Mouse (Mus musculus) liver, embryonic 14.5 days (tissue): Measurements from ENCODE around the gene Unc80. TPM values are rescaled to one million over a fixed set of nuclear protein-coding genes. Genes with fewer than 3 reads are reported as not detected.
"Not testable (repeated sequence)": the region's sequence is repeated elsewhere in the genome, so short reads cannot be mapped to it uniquely, and the experiment has no call there.

Experiments
- ATAC-seq: fragments of 200-750 bp; cut with Nextera tagmentation; 2 replicates; pipeline ENCODE4 v1.8.0; 2017; ENCODE audit warnings: moderate number of reproducible peaks, mild to moderate bottlenecking, moderate library complexity; ENCODE audit not compliant: insufficient read depth
- DNase-seq, 3 experiments: peaks; one replicate each; pipeline ENCODE4 v3.0.0-alpha.2; 2012 to 2013; ENCODE audit warnings: low read depth in 3 of 3, low spot score in 3 of 3
- H3K27ac ChIP-seq: fragments of 300-500 bp; sonication (generic); 2 replicates; pipeline ENCODE4 v1.5.1; 2014; ENCODE audit warnings: moderate library complexity, mild to moderate bottlenecking, control low read depth, inconsistent platforms
- H3K27me3 ChIP-seq: fragments of 300-500 bp; sonication (generic); 2 replicates; pipeline ENCODE4 v1.6.1; 2014; ENCODE audit warnings: mild to moderate bottlenecking, low read length, moderate library complexity; ENCODE audit not compliant: control insufficient read depth, insufficient read depth
- H3K36me3 ChIP-seq: fragments of 300-500 bp; sonication (generic); replicated peaks from 2 replicates; pipeline ENCODE4 v1.6.1; 2014; ENCODE audit warnings: low read depth; ENCODE audit not compliant: control insufficient read depth, insufficient read depth
- H3K4me1 ChIP-seq, 2 experiments: fragments of 200-500 bp in 1 of 2; fragments of 300-500 bp in 1 of 2; sonication (generic) in 1 of 2; replicated peaks; 2 replicates each; pipeline ENCODE4 v1.6.1; 2012 to 2014; ENCODE audit warnings: antibody characterized with exemption in 1 of 2, inconsistent platforms in 1 of 2, low read length in 1 of 2; ENCODE audit not compliant: control insufficient read depth in 2 of 2, insufficient read depth in 2 of 2
- H3K4me2 ChIP-seq: fragments of 300-500 bp; sonication (generic); 2 replicates; pipeline ENCODE4 v1.6.1; 2014; ENCODE audit warnings: low read depth, mild to moderate bottlenecking, control low read depth, moderate library complexity
- H3K4me3 ChIP-seq, 2 experiments: fragments of 200-500 bp in 1 of 2; fragments of 300-500 bp in 1 of 2; sonication (generic) in 1 of 2; 2 replicates each; pipeline ENCODE4 v1.5.1; 2012 to 2014; ENCODE audit warnings: low read depth in 2 of 2, low read length in 2 of 2, mild to moderate bottlenecking in 2 of 2, control low read depth in 1 of 2, inconsistent platforms in 1 of 2, moderate library complexity in 1 of 2; ENCODE audit not compliant: insufficient read depth in 1 of 2
- H3K9ac ChIP-seq: fragments of 300-500 bp; sonication (generic); replicated peaks from 2 replicates; pipeline ENCODE4 v1.6.1; 2014; ENCODE audit warnings: mild to moderate bottlenecking, control low read depth, moderate library complexity
- H3K9me3 ChIP-seq: fragments of 300-500 bp; sonication (generic); 2 replicates; pipeline ENCODE4 v1.6.1; 2016; ENCODE audit warnings: low read length, mixed read lengths; ENCODE audit not compliant: control insufficient read depth
- CTCF ChIP-seq: IDR thresholded peaks from 2 replicates; pipeline ENCODE4 v1.5.1; 2016; ENCODE audit warnings: antibody characterized with exemption, low read depth, control low read depth
- EP300 ChIP-seq: IDR thresholded peaks from 2 replicates; pipeline ENCODE4 v1.6.1; 2016; ENCODE audit warnings: antibody characterized with exemption, low read depth
- WGBS: fragments of 180-500 bp; shearing (Covaris S2); extraction: QIAGEN DNeasy Blood & Tissue Kit; methylation state at CpG from one replicate; pipeline ENCODE4 v1.1.7; 2014; ENCODE audit not compliant: insufficient replicate concordance; 5-methylcytosine and 5-hydroxymethylcytosine counted together
- polyA plus RNA-seq, 2 experiments: library from polyadenylated mRNA; depleted of rRNA in 1 of 2; stranded (reverse) in 1 of 2; unstranded in 1 of 2; fragments of >200 nt; fragmentation: Nextera tagmentation in 1 of 2; extraction: Ambion mirVana in 1 of 2; gene quantifications; 2 replicates each; pipeline versions ENCODE4 v1.2.1 to v1.2.3; 2012 to 2014

Unc80 gene
- polyA plus RNA-seq, 2 experiments, result 0.01 TPM; not detected in 1

GRCm38 (mm10) chr1:66692780-66693392 lies 224.7 kb downstream of the Unc80 start:
- H3K27me3 ChIP-seq, result no peaks in the 10 kb centered on the region
- TF ChIP-seq EP300, result no peak
- TF ChIP-seq CTCF, result no peak
- no peak for DNase-seq
- WGBS, result 78% methylated on average over 8 of the region's 8 CpGs
- no peak overlapping the region for H3K9ac ChIP-seq
- no peaks in the 10 kb centered on the region for H3K4me1 ChIP-seq
- H3K27ac ChIP-seq, result no peak overlapping the region
- H3K36me3 ChIP-seq, result no peaks in the 10 kb centered on the region
- no peak for ATAC-seq
- no peaks in the 10 kb centered on the region for H3K9me3 ChIP-seq
- H3K4me2 ChIP-seq, result no peak overlapping the region
- H3K4me3 ChIP-seq, result no peak overlapping the region

- no peak for ATAC-seq
- no peaks in the 10 kb centered on the region for H3K4me1 ChIP-seq
- H3K4me3 ChIP-seq, result no peak overlapping the region
- H3K36me3 ChIP-seq, result no peaks in the 10 kb centered on the region
- H3K4me2 ChIP-seq, result no peak overlapping the region
- 11% methylated on average over 5 of the region's 5 CpGs for WGBS
- TF ChIP-seq EP300 (no peak), CTCF (no peak)
- no peak for DNase-seq
- no peaks in the 10 kb centered on the region for H3K27me3 ChIP-seq
- no peaks in the 10 kb centered on the region for H3K9me3 ChIP-seq
- H3K27ac ChIP-seq, result no peak overlapping the region
- no peak overlapping the region for H3K9ac ChIP-seq
These were observed 226.1 kb downstream of the Unc80 start for GRCm38 (mm10) chr1:66694266-66694665.

- Histone ChIP-seq H3K9me3 (no peaks in the 10 kb centered on the region), H3K4me2 (no peak overlapping the region), H3K27me3 (no peaks in the 10 kb centered on the region), H3K4me1 (0 out of 4 replicates have a peak, but pooled peaks cover 0 to 3% of the 10 kb centered on the region in 2 experiments), H3K4me3 (no peak overlapping the region), H3K36me3 (no peaks in the 10 kb centered on the region), H3K9ac (no peak overlapping the region), H3K27ac (no peak overlapping the region)
- TF ChIP-seq EP300, result no peak
- no peak for TF ChIP-seq CTCF
- WGBS, result 55% methylated on average over 7 of the region's 7 CpGs
- no peak for ATAC-seq
- DNase-seq, result no peak
These were observed 227.1 kb downstream of the Unc80 start for GRCm38 (mm10) chr1:66695296-66695695.

- 79% methylated on average over 10 of the region's 10 CpGs for WGBS
- not testable (repeated sequence) for H3K36me3 ChIP-seq, H3K27ac ChIP-seq, ATAC-seq, DNase-seq, H3K27me3 ChIP-seq, H3K9ac ChIP-seq, H3K4me3 ChIP-seq, H3K9me3 ChIP-seq, H3K4me2 ChIP-seq
- H3K4me1 ChIP-seq, result peaks cover 14 to 17% of the 10 kb centered on the region in 2 experiments
These were observed 231.5 kb downstream of the Unc80 start for GRCm38 (mm10) chr1:66699630-66700029.

GRCm38 (mm10) chr1:66700149-66700692 lies 232.1 kb downstream of the Unc80 start:
- Histone ChIP-seq H3K4me1 (peaks cover 14 to 17% of the 10 kb centered on the region in 2 experiments), H3K4me2 (peak overlapping the region; percentile 88), H3K9me3 (no peaks in the 10 kb centered on the region), H3K27me3 (no peaks in the 10 kb centered on the region), H3K4me3 (peak overlapping the region; percentile 9 to 74; a peak in 3 of 4 replicates), H3K9ac (no peak overlapping the region), H3K36me3 (no peaks in the 10 kb centered on the region), H3K27ac (no peak overlapping the region)
- WGBS, result 55% methylated on average over 5 of the region's 5 CpGs
- no peak for DNase-seq
- no peak for ATAC-seq
- TF ChIP-seq EP300 (no peak), CTCF (no peak)
